Mouse (Mus musculus) monocyte, adult 5-6 weeks (primary cell): ENCODE measurements around the gene Asgr2. TPM values are rescaled to one million over a fixed set of nuclear protein-coding genes. Genes with fewer than 3 reads are reported as not detected.

Experiments
- total RNA-seq: library from RNA; stranded (forward); fragments of 200-1000, 200-491, 200-594 nt; gene quantifications from 3 replicates; pipeline ENCODE4 v1.2.3, GENCODE M21; 2017

The Asgr2 gene
- total RNA-seq, 1 experiment from 2014 or later: 2.8 TPM

Other genes with a start within 250 kb of the Asgr2 start
- 0.53 to 3.8 TPM (median 2.8 TPM) in 3 replicates for gene Plscr3, start 246.3 kb upstream of the Asgr2 start, total RNA-seq
- gene Tnk1, start 233.9 kb upstream of the Asgr2 start, total RNA-seq: not detected in 3 replicates
- gene Tmem95, start 214.6 kb upstream of the Asgr2 start, total RNA-seq: not detected in 3 replicates
- 1.6 to 9.9 TPM (median 2.5 TPM) in 3 replicates for gene Kctd11, start 211.2 kb upstream of the Asgr2 start, total RNA-seq
- gene Acap1, start 197.1 kb upstream of the Asgr2 start, total RNA-seq: 83.6 to 201 TPM (median 84.0 TPM) in 3 replicates
- gene 2810408A11Rik, start 191.7 kb upstream of the Asgr2 start, total RNA-seq: 0.87 TPM in 1 of 3 replicates, not detected in the others
- gene Neurl4, start 191.6 kb upstream of the Asgr2 start, total RNA-seq: 16.1 to 57.8 TPM (median 24.6 TPM) in 3 replicates
- 85.4 to 110 TPM (median 101 TPM) in 3 replicates for gene Gps2, start 178.8 kb upstream of the Asgr2 start, total RNA-seq
- 255 to 299 TPM (median 276 TPM) in 3 replicates for gene Eif5a, start 170.7 kb upstream of the Asgr2 start, total RNA-seq
- not detected in 3 replicates for gene Ybx2, start 156.8 kb upstream of the Asgr2 start, total RNA-seq
- not detected in 3 replicates for gene Slc2a4, start 144.5 kb upstream of the Asgr2 start, total RNA-seq
- not detected in 3 replicates for gene Cldn7, start 127.9 kb upstream of the Asgr2 start, total RNA-seq
- gene Ctdnep1, start 111.5 kb upstream of the Asgr2 start, total RNA-seq: 19.4 to 30.8 TPM (median 23.6 TPM) in 3 replicates
- gene Elp5, start 110.1 kb upstream of the Asgr2 start, total RNA-seq: 29.0 to 43.7 TPM (median 33.9 TPM) in 3 replicates
- 244 to 340 TPM (median 296 TPM) in 3 replicates for gene Gabarap, start 101.5 kb upstream of the Asgr2 start, total RNA-seq
- gene Phf23, start 96.9 kb upstream of the Asgr2 start, total RNA-seq: 48.7 to 74.0 TPM (median 57.5 TPM) in 3 replicates
- 18.6 to 27.1 TPM (median 19.1 TPM) in 3 replicates for gene Dvl2, start 92.0 kb upstream of the Asgr2 start, total RNA-seq
- gene Acadvl, start 77.2 kb upstream of the Asgr2 start, total RNA-seq: 46.9 to 64.6 TPM (median 55.3 TPM) in 3 replicates
- gene Dlg4, start 75.7 kb upstream of the Asgr2 start, total RNA-seq: 3.5 to 20.2 TPM (median 6.5 TPM) in 3 replicates
- gene Asgr1, start 38.6 kb upstream of the Asgr2 start, total RNA-seq: not detected in 3 replicates
- 0.38 to 0.39 TPM in 2 of 3 replicates, not detected in the other for gene Mgl2, start 37.7 kb downstream of the Asgr2 start, total RNA-seq
- 5.3 to 21.7 TPM (median 15.6 TPM) in 3 replicates for gene Clec10a, start 63.6 kb downstream of the Asgr2 start, total RNA-seq
- gene Slc16a11, start 120.1 kb downstream of the Asgr2 start, total RNA-seq: not detected in 3 replicates
- gene Slc16a13, start 128.4 kb downstream of the Asgr2 start, total RNA-seq: 1.9 to 11.0 TPM (median 3.1 TPM) in 3 replicates
- gene Bcl6b, start 137.2 kb downstream of the Asgr2 start, total RNA-seq: not detected in 3 replicates
- gene 0610010K14Rik, start 145.3 kb downstream of the Asgr2 start, total RNA-seq: 8.1 to 28.1 TPM (median 18.3 TPM) in 3 replicates
- 3.3 to 5.8 TPM in 2 of 3 replicates, not detected in the other for gene Gm21988, start 147.2 kb downstream of the Asgr2 start, total RNA-seq
- 17.5 to 31.1 TPM (median 23.2 TPM) in 3 replicates for gene Rnasek, start 147.2 kb downstream of the Asgr2 start, total RNA-seq
- gene Alox12, start 162.7 kb downstream of the Asgr2 start, total RNA-seq: 0.85 to 26.1 TPM (median 1.6 TPM) in 3 replicates
- 2.5 TPM in 1 of 3 replicates, not detected in the others for gene Alox12e, start 230.0 kb downstream of the Asgr2 start, total RNA-seq